Mouse (Mus musculus) midbrain, embryonic 12.5 days (tissue): ENCODE data around the gene Dennd1a. TPM values are rescaled to one million over a fixed set of nuclear protein-coding genes. Genes with fewer than 3 reads are reported as not detected.

Source experiments
- ATAC-seq: fragments of 200-750 bp; cut with Nextera tagmentation; 2 replicates; pipeline ENCODE4 v1.8.0; 2017; ENCODE audit warnings: low read depth, moderate TSS enrichment, moderate library complexity; ENCODE audit not compliant: low FRiP score
- H3K27ac ChIP-seq: fragments of 300-500 bp; sonication (generic); replicated peaks from 2 replicates; pipeline ENCODE4 v1.5.1; 2016; ENCODE audit warnings: mild to moderate bottlenecking
- H3K27me3 ChIP-seq: fragments of 300-500 bp; sonication (generic); 2 replicates; pipeline ENCODE4 v1.6.1; 2016; ENCODE audit warnings: mild to moderate bottlenecking
- H3K36me3 ChIP-seq: fragments of 300-500 bp; sonication (generic); 2 replicates; pipeline ENCODE4 v1.6.1; 2016
- H3K4me1 ChIP-seq: fragments of 300-500 bp; sonication (generic); 2 replicates; pipeline ENCODE4 v1.6.1; 2016
- H3K4me2 ChIP-seq: fragments of 300-500 bp; sonication (generic); replicated peaks from 2 replicates; pipeline ENCODE4 v1.6.1; 2016; ENCODE audit warnings: mild to moderate bottlenecking, moderate library complexity
- H3K4me3 ChIP-seq: fragments of 300-500 bp; sonication (generic); 2 replicates; pipeline ENCODE4 v1.5.1; 2016; ENCODE audit warnings: mild to moderate bottlenecking
- H3K9ac ChIP-seq: fragments of 300-500 bp; sonication (generic); replicated peaks from 2 replicates; pipeline ENCODE4 v1.6.1; 2016; ENCODE audit warnings: mild to moderate bottlenecking, moderate library complexity
- H3K9me3 ChIP-seq: fragments of 300-500 bp; sonication (generic); 2 replicates; pipeline ENCODE4 v1.6.1; 2016; ENCODE audit warnings: mild to moderate bottlenecking
- WGBS: fragments of 180-500 bp; shearing (Covaris S2); methylation state at CpG from one replicate; pipeline ENCODE4 v1.1.7; 2016; 5-methylcytosine and 5-hydroxymethylcytosine counted together
- polyA plus RNA-seq: library from polyadenylated mRNA; unstranded; fragments of >200 nt; fragmentation: Nextera tagmentation; extraction: Ambion mirVana; gene quantifications from 2 replicates; pipeline ENCODE4 v1.2.1, GENCODE M21; 2016

Dennd1a gene
- polyA plus RNA-seq, 1 experiment from 2014 or later = 25.6 TPM

GRCm38 (mm10) chr2:37768903-37769302 lies 518.3 kb downstream of the Dennd1a start:
- no peak for ATAC-seq
- WGBS = 42% methylated on average over 2 of the region's 2 CpGs

GRCm38 (mm10) chr2:37767739-37768138 lies 519.5 kb downstream of the Dennd1a start:
- no peak overlapping the region for H3K4me3 ChIP-seq
- WGBS = 51% methylated on average over 3 of the region's 3 CpGs
- peak overlapping the region; percentile 54; the same call in 1 of the 2 replicates for H3K27ac ChIP-seq
- H3K36me3 ChIP-seq = no peaks in the 10 kb centered on the region
- peaks cover 48% of the 10 kb centered on the region for H3K27me3 ChIP-seq
- ATAC-seq = no peak
- peaks cover 59% of the 10 kb centered on the region for H3K4me1 ChIP-seq
- no peak overlapping the region for H3K4me2 ChIP-seq
- no peak overlapping the region for H3K9ac ChIP-seq
- H3K9me3 ChIP-seq = no peaks in the 10 kb centered on the region

More at GRCm38 (mm10) chr2:37768903-37769302, 518.3 kb downstream of the Dennd1a start:
- H3K9me3 ChIP-seq = no peaks in the 10 kb centered on the region
- H3K27ac ChIP-seq = peak overlapping the region; percentile 27; the same call in 1 of the 2 replicates
- H3K27me3 ChIP-seq = peaks cover 41% of the 10 kb centered on the region
- no peak overlapping the region for H3K4me3 ChIP-seq
- H3K36me3 ChIP-seq = no peaks in the 10 kb centered on the region
- peaks cover 53% of the 10 kb centered on the region for H3K4me1 ChIP-seq
- no peak overlapping the region for H3K4me2 ChIP-seq
- H3K9ac ChIP-seq = no peak overlapping the region

DNA sequence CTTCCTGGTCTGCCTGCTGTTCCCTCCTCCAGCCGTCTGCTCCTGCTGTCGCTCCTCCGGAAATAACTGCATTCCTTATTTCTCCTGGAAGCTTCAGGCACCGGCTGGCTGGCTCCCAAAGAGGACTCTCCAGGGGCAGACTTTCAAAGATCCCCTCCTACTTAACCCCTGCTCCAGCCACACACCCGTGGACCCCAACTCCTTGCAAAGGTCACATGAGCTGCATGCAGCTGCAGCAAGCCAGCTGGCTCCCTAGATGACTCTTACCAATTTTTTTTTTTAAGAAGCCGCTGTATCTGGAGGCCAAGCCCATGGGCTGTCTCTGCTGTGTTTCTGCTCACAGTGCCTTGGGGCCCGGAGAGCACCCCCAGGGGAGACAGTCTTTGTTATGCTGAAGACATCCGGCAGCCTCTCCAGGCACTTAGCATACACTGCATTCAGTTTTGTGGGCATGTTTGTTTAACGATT lies 520.1 kb downstream of the Dennd1a start:
- 3% methylated on average over 9 of the region's 9 CpGs for WGBS
- Histone ChIP-seq H3K36me3 (no peaks in the 10 kb centered on the region), H3K4me3 (no peak overlapping the region), H3K4me2 (peak overlapping the region; percentile 15; the same call in 1 of the 2 replicates), H3K27ac (peak overlapping the region; percentile 54), H3K9ac (0 out of 2 replicates have a peak overlapping the region, but pooled peaks have one; percentile 21), H3K27me3 (peaks cover 50% of the 10 kb centered on the region), H3K4me1 (peaks cover 59% of the 10 kb centered on the region), H3K9me3 (no peaks in the 10 kb centered on the region)
- ATAC-seq = no peak

- Histone ChIP-seq H3K27me3 (peaks cover 57% of the 10 kb centered on the region), H3K4me1 (peaks cover 55% of the 10 kb centered on the region), H3K9me3 (no peaks in the 10 kb centered on the region), H3K4me2 (no peak overlapping the region), H3K36me3 (no peaks in the 10 kb centered on the region), H3K27ac (no peak overlapping the region), H3K4me3 (no peak overlapping the region), H3K9ac (no peak overlapping the region)
- 29% methylated on average over 11 of the region's 11 CpGs for WGBS
- ATAC-seq = peak; percentile 16; the same call in 1 of the 2 replicates
Observed at GRCm38 (mm10) chr2:37766027-37766761, 521.0 kb downstream of the Dennd1a start.

GRCm38 (mm10) chr2:37765082-37765483 lies 522.1 kb downstream of the Dennd1a start:
- Histone ChIP-seq H3K9ac (no peak overlapping the region), H3K4me3 (no peak overlapping the region), H3K4me1 (peaks cover 52% of the 10 kb centered on the region), H3K9me3 (no peaks in the 10 kb centered on the region), H3K27ac (0 out of 2 replicates have a peak overlapping the region, but pooled peaks have one; percentile 21), H3K4me2 (no peak overlapping the region), H3K36me3 (no peaks in the 10 kb centered on the region), H3K27me3 (peaks cover 59% of the 10 kb centered on the region)
- no peak for ATAC-seq
- 27% methylated on average over 21 of the region's 21 CpGs for WGBS

DNA sequence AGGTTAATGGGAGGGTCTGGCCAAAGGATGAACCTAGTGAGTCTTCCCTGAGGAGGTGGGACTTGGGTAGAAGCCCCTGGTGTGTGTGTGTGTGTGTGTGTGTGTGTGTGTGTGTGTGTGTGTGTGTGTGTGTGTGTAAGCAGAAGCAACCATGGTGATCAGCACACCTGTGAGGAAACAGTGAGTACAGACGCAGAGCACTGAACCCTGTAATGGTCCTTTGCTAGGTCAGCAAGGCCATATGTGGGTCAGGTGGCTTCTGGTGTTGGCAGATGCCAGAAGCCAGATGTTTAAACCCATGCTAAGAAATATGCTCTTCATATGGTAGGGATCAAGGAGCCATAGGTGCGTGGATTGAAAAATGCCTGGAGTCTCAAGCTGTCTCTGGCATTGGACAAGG lies 522.7 kb downstream of the Dennd1a start:
- H3K4me2 ChIP-seq = no peak overlapping the region
- H3K27me3 ChIP-seq = peaks cover 65% of the 10 kb centered on the region
- H3K9ac ChIP-seq = no peak overlapping the region
- H3K36me3 ChIP-seq = no peaks in the 10 kb centered on the region
- no peak overlapping the region for H3K4me3 ChIP-seq
- no peak overlapping the region for H3K27ac ChIP-seq
- no peak for ATAC-seq
- WGBS = 90% methylated on average over 2 of the region's 2 CpGs
- peaks cover 52% of the 10 kb centered on the region for H3K4me1 ChIP-seq
- no peaks in the 10 kb centered on the region for H3K9me3 ChIP-seq

GRCm38 (mm10) chr2:37763638-37764037 lies 523.6 kb downstream of the Dennd1a start:
- ATAC-seq = no peak
- Histone ChIP-seq H3K9me3 (no peaks in the 10 kb centered on the region), H3K27me3 (peaks cover 73% of the 10 kb centered on the region), H3K9ac (no peak overlapping the region), H3K4me2 (no peak overlapping the region), H3K36me3 (no peaks in the 10 kb centered on the region), H3K27ac (no peak overlapping the region), H3K4me1 (peaks cover 50% of the 10 kb centered on the region), H3K4me3 (no peak overlapping the region)
- WGBS = 10% methylated on average over 3 of the region's 3 CpGs

DNA sequence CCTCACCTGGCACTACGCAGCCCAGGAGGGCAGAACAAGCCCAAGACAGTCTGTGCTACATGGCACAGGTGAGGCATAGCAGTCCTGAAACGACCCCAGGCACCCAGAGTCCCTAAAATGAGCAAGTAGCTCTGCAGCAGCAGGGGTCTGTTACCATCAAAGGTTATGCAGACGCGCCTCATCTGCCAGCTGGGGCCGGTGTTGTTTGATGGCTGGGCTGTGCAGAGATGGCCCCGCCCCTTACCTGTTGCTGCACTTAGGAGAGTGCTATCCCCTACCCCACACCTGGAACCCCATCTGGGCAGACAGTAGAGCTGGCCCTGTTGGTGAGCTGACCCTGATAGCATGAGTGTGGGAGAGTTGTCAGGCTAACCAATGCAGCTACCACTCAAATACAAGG lies 526.6 kb downstream of the Dennd1a start:
- Histone ChIP-seq H3K36me3 (no peaks in the 10 kb centered on the region), H3K9me3 (no peaks in the 10 kb centered on the region), H3K9ac (no peak overlapping the region), H3K4me3 (no peak overlapping the region), H3K27ac (no peak overlapping the region), H3K4me1 (peaks cover 35% of the 10 kb centered on the region), H3K27me3 (peaks cover 71% of the 10 kb centered on the region), H3K4me2 (no peak overlapping the region)
- 34% methylated on average over 6 of the region's 6 CpGs for WGBS
- ATAC-seq = no peak

- Histone ChIP-seq H3K4me3 (no peak overlapping the region), H3K27me3 (peaks cover 63% of the 10 kb centered on the region), H3K9me3 (no peaks in the 10 kb centered on the region), H3K27ac (peak overlapping the region; percentile 44), H3K4me2 (peak overlapping the region; percentile 34), H3K36me3 (no peaks in the 10 kb centered on the region), H3K9ac (peak overlapping the region; percentile 38), H3K4me1 (peaks cover 20% of the 10 kb centered on the region)
- WGBS = 10% methylated on average over 21 of the region's 21 CpGs
- ATAC-seq = peak; percentile 81
Observed at GRCm38 (mm10) chr2:37758343-37759015, 528.7 kb downstream of the Dennd1a start.

- Histone ChIP-seq H3K4me2 (peak overlapping the region; percentile 34), H3K4me1 (peaks cover 18% of the 10 kb centered on the region), H3K4me3 (no peak overlapping the region), H3K9ac (no peak overlapping the region; the same call in 1 of the 2 replicates), H3K9me3 (no peaks in the 10 kb centered on the region), H3K27me3 (peaks cover 56% of the 10 kb centered on the region), H3K36me3 (no peaks in the 10 kb centered on the region), H3K27ac (peak overlapping the region; percentile 44)
- ATAC-seq = no peak
- WGBS = 78% methylated on average over 4 of the region's 4 CpGs
Observed at GRCm38 (mm10) chr2:37757784-37758183, 529.4 kb downstream of the Dennd1a start.

GRCm38 (mm10) chr2:37757016-37757415 lies 530.2 kb downstream of the Dennd1a start:
- Histone ChIP-seq H3K9me3 (no peaks in the 10 kb centered on the region), H3K36me3 (no peaks in the 10 kb centered on the region), H3K4me3 (no peak overlapping the region), H3K27me3 (peaks cover 48% of the 10 kb centered on the region), H3K27ac (no peak overlapping the region), H3K4me1 (peaks cover 18% of the 10 kb centered on the region), H3K9ac (no peak overlapping the region), H3K4me2 (no peak overlapping the region)
- no peak for ATAC-seq
- WGBS = 87% methylated on average over 5 of the region's 5 CpGs
